Mouse (Mus musculus): Measurements from ENCODE around the gene Carns1. TPM values are rescaled to one million over a fixed set of nuclear protein-coding genes. Genes with fewer than 3 reads are reported as not detected.
"Not testable (repeated sequence)": the region's sequence is repeated elsewhere in the genome, so short reads cannot be mapped to it uniquely, and the experiment has no call there.

Carns1 gene
- total RNA-seq, 2 experiments from 2014 or later = 1.5 to 2.5 TPM

- no peak for ATAC-seq (replicated peaks; ENCODE audit: low FRiP score, poor library complexity, severe bottlenecking)
Observed at GRCm38 (mm10) chr19:4137913-4138312, 37.4 kb downstream of the Carns1 start.

DNA sequence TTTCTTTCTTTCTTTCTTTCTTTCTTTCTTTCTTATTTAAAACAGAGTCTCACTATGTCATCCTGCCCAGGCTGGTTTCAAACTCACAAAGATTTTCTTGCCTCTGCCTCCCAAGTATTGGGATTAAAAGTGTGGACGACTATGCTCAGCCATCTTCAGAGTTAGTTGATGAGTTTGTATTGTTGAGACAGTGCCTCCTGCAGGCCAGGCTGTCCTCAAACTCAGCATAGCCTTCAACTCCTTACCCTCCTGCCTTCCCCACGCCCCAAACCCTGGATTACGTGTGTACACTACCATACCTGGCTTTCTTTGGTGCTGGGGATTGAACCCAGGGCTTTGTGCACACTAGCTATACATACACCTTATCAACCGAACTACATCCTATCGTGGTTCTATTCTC is 38.8 kb downstream of the Carns1 start:
- ATAC-seq (replicated peaks; ENCODE audit: low FRiP score, poor library complexity, severe bottlenecking) = peak; percentile 75

- ATAC-seq (replicated peaks; ENCODE audit: low FRiP score, poor library complexity, severe bottlenecking) = peak; percentile 77
Observed at GRCm38 (mm10) chr19:4135963-4136345, 39.3 kb downstream of the Carns1 start.

GRCm38 (mm10) chr19:4135229-4135962 is 39.9 kb downstream of the Carns1 start:
- ATAC-seq (replicated peaks; ENCODE audit: low FRiP score, poor library complexity, severe bottlenecking) = not testable (repeated sequence)

GRCm38 (mm10) chr19:4134354-4134753 is 40.9 kb downstream of the Carns1 start:
- ATAC-seq (replicated peaks; ENCODE audit: low FRiP score, poor library complexity, severe bottlenecking) = no peak

- ATAC-seq (replicated peaks; ENCODE audit: low FRiP score, poor library complexity, severe bottlenecking) = peak; percentile 52
Observed at GRCm38 (mm10) chr19:4131768-4132167, 43.5 kb downstream of the Carns1 start.

DNA sequence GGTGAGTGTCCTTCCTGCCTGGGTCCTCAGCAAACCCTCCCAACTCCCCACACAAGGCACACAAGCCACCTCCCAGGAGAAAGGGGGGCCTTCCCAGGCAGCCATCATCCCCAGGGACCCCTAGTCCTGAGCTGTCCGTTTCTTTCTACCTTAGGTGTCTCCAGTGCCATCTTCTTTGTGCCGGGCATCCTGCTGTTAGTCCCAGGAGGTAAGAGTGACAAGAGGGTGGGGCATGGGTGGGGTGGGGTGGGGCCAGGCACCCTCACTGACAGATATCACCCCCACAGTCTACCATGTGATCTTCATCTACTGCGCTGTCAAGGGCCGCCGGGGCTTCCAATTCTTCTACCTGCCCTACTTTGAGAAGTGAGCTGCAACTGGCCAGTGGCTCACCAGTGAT is 44.2 kb downstream of the Carns1 start:
- ATAC-seq (replicated peaks; ENCODE audit: low FRiP score, poor library complexity, severe bottlenecking) = peak; percentile 66

DNA sequence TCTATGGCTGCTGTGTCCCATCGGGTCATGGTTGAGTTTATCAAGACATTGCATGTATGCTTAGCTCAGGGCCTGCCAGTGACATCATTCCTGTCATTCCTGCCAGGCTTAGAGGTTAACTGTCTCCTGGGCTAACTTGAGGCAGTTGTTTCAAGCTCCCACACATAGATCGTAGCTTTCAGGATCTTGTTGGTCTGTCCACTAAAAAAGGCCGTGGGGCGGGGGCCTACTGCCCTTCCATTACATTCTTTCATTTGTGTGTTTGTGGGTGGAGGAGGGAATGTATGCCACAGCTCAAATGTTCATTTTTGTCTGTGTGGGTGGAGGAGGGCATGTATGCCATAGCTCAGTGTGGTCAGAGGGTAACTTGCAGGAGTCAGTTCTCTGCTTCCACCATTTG is 45.2 kb downstream of the Carns1 start:
- no peak for ATAC-seq (replicated peaks; ENCODE audit: low FRiP score, poor library complexity, severe bottlenecking)

GRCm38 (mm10) chr19:4129462-4129861 is 45.8 kb downstream of the Carns1 start:
- no peak for ATAC-seq (replicated peaks; ENCODE audit: low FRiP score, poor library complexity, severe bottlenecking)

DNA sequence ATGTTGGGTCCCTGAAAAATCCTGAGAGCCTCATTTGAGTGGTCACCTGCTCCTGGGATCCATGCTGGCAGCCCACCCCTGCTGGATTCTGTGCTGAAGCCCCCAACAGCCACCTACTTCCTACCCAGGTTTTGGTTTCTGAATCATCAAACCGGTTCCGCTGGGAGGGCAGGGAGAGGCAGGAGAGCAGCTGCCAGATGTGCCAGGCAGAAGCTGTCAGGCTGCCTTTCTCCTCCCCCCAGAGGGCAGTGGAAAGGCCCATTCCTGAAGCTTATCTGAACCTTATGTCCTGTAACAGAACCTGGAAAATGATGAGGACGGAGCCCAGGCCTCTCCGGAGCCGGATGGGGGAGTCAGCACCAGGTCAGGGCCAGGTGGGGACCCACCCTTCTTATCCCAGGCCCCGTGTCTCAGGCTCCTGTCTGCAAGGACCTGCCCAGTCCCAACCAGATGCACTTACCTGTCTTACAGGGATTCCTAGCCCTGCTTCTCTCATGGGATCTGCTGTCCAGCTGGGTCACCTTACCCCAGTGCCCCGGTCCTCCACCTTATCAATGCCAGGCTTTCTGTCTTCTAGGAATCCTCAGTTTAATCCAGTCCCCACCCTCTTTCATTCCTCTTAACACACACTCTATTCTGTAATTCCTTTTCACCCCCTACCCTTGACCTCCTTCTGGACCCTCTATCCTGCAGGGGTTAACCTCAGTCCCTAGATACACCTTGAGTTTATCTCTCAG is 48.4 kb downstream of the Carns1 start:
- ATAC-seq (replicated peaks; ENCODE audit: low FRiP score, poor library complexity, severe bottlenecking) = peak; percentile 23; the same call in 1 of the 2 replicates

- peak; percentile 75 for ATAC-seq (replicated peaks; ENCODE audit: low FRiP score, poor library complexity, severe bottlenecking)
Observed at GRCm38 (mm10) chr19:4125741-4126696, 49.3 kb downstream of the Carns1 start, which contains the start of gene Aip. Aip (minus strand) TSS chr19:4125858.

- not testable (repeated sequence) for ATAC-seq (replicated peaks; ENCODE audit: low FRiP score, poor library complexity, severe bottlenecking)
Observed at GRCm38 (mm10) chr19:4125268-4125667, 50.0 kb downstream of the Carns1 start.

- no peak for ATAC-seq (replicated peaks; ENCODE audit: low FRiP score, poor library complexity, severe bottlenecking)
Observed at GRCm38 (mm10) chr19:4124432-4124831, 50.8 kb downstream of the Carns1 start.

DNA sequence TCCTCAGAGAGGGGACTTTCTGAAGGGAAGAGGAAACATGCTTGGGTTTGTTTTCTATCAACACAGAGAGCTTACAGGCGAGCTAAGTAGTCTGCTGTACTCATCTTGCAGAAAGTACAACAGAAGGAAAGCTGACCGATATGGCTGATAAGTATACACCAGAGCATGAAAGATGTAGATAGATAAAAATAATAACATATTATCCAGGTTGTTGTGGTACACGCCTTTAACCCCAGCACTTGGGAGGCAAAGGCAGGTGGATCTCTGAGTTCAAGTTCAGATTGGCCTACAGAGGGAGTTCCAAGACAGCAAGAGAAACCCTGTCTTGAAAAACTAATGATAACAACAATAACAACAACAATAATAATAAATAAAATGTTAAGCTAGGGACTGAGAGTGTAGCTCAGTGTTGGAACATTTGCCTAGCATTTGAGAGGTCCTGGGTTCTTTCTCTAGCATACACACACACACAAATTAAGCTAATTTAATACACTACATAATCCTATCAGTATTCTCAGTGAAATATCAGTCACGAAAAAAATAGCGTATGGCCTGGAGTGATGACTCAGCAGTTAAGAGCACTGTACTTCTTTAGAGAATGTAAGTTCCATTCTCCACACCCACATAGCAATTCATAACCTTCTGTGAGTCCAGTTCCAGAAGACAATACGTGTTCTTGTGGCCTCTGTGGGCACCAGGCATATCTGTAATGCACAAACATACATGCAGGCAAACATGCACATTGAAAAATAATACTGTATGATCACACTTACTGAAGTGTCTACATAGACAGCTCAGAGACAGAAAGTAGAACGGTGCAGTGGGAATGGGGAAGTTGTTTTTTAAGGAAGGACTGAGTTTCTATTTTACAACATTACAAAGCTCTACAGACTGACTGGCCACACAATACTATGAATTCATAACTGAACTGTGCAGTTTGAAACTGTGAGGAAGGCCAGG is 52.6 kb downstream of the Carns1 start:
- ATAC-seq (replicated peaks; ENCODE audit: low FRiP score, poor library complexity, severe bottlenecking) = no peak

GRCm38 (mm10) chr19:4121896-4122295 is 53.4 kb downstream of the Carns1 start:
- ATAC-seq (replicated peaks; ENCODE audit: low FRiP score, poor library complexity, severe bottlenecking) = not testable (repeated sequence)

GRCm38 (mm10) chr19:4121097-4121805 is 54.0 kb downstream of the Carns1 start:
- ATAC-seq (replicated peaks; ENCODE audit: low FRiP score, poor library complexity, severe bottlenecking) = peak; percentile 78

DNA sequence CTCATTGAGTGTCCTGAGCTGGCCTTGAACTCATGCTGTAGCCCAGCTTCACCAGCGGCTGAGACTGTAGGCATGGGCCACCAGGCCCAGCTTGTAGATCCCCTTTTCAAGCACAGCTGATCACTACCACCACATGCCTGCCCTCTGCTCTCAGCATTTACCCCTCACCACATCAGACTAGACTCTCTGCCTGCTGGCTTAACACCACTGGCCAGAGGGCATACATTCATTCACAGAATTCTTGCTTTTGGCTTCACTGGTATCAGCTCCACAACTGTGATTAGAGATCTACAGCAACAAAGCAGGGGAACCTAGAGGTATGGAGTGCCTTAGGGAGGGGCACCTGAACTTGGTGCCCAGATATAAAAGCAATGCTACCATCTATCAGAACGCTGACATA is 54.8 kb downstream of the Carns1 start:
- no peak for ATAC-seq (replicated peaks; ENCODE audit: low FRiP score, poor library complexity, severe bottlenecking)

- no peak for ATAC-seq (replicated peaks; ENCODE audit: low FRiP score, poor library complexity, severe bottlenecking)
Observed at GRCm38 (mm10) chr19:4119716-4120487, 55.4 kb downstream of the Carns1 start.
